Mouse (Mus musculus) heart, postnatal 0 days (tissue): ENCODE measurements around the gene AI854703.

ENCODE experiments used
- CTCF ChIP-seq: IDR thresholded peaks from 2 replicates; pipeline ENCODE4 v1.5.1; 2016; ENCODE audit warnings: antibody characterized with exemption, control low read depth, low read depth
- EP300 ChIP-seq: IDR thresholded peaks from 2 replicates; pipeline ENCODE4 v1.6.1; 2016; ENCODE audit warnings: antibody characterized with exemption, low read depth

GRCm38 (mm10) chr6:48675400-48675930, 48.9 kb downstream of the AI854703 start:
- TF ChIP-seq EP300 (no peak), CTCF (no peak)
